Mouse (Mus musculus): ENCODE data around the gene Zfp433.
"Not testable (repeated sequence)": the region's sequence is repeated elsewhere in the genome, so short reads cannot be mapped to it uniquely, and the experiment has no call there.

The Zfp433 gene

GRCm38 (mm10) chr10:81704531-81705301, at the start of gene Zfp433:
Gene Zfp433 (plus strand): TSS chr10:81704825.
- not testable (repeated sequence) for DNase-seq (ENCODE audit: inconsistent ontology term)

DNA sequence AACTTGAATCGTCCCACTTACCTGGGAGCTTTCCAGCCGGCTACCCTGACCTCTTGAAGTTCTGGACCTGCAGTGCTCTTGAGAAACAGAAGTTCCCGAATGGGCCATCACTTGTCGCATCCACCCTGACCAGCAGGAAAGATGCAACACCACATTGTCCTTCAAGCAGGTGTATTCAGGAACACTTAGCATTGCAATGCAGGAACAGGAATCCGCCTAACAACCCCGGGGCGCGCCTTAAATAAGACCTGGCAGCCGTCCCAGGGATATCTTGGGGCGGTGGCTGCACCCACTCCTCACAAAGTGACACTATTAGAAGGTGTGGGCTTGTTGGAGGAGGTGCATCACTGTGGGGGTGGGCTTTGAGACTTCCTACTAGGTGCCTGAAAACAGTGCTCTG, 49.4 kb upstream of the Zfp433 start:
- DNase-seq (ENCODE audit: inconsistent ontology term) = no peak

GRCm38 (mm10) chr10:81656174-81656573, 48.5 kb upstream of the Zfp433 start:
- no peak for DNase-seq (ENCODE audit: inconsistent ontology term)

DNA sequence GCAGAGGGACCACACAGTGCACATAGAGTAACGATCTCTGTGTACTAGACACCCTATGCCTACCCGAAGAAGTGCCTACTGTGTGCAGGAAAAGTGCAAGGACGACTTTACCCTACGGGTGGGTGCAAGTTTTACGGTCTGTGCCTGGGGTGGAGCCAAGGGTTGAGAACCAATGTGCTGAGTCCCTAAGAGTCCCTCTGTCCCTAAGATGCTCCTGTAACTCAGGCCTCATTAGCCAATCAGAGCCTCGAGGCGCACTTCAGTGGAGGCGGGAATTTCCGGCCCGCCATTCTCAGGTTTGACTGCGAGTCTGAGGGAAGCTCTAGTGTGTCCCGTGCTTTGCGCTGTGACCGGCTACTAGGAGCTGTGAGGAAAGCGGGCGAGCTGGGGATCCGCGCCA, 17.5 kb upstream of the Zfp433 start:
- DNase-seq (ENCODE audit: inconsistent ontology term) = not testable (repeated sequence)

GRCm38 (mm10) chr10:81770506-81771403, 66.1 kb downstream of the Zfp433 start, which contains the start of gene Gm3055:
Gene Gm3055 (minus strand): TSS chr10:81771161.
- not testable (repeated sequence) for DNase-seq (ENCODE audit: inconsistent ontology term)

DNA sequence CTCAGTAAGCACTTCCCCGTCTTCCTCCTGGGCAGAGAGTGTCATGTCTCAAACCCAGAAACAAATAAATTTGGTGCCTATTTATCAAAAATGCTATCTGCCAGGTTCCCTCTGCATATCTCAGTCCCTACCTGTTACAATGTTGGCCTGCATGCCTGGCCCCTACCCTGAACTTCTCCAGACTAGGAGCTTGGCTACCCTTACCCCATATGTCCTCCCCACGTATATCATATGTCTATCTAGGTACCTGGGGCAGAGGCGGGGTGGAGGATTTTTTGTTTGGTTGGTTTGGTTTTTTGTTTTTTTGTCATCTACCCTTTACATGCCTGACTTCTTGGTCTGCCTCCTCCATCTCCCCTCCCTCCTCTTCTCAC, 66.8 kb downstream of the Zfp433 start:
- not testable (repeated sequence) for DNase-seq (ENCODE audit: inconsistent ontology term)
